Mouse (Mus musculus): ENCODE results near the gene Arid4b. TPM values are rescaled to one million over a fixed set of nuclear protein-coding genes. Genes with fewer than 3 reads are reported as not detected.
"Not testable (repeated sequence)": the region's sequence is repeated elsewhere in the genome, so short reads cannot be mapped to it uniquely, and the experiment has no call there.

Gene Arid4b
- 66.4 and 67.5 TPM in 2 replicates for polyA plus RNA-seq (2015; fragmentation: Nextera tagmentation; extraction: Ambion mirVana)

GRCm38 (mm10) chr13:14063013-14063941, at the start of gene Arid4b, which contains the start of gene Ggps1:
Gene Arid4b, plus strand, starts transcription at chr13:14063232.
Gene Ggps1, minus strand, starts transcription at chr13:14063488.
- Histone ChIP-seq H3K4me2 (peak within 1 kb of the TSS; percentile 68), H3K27ac (peak within 1 kb of the TSS; percentile 99), H3K9me3 (replicated peaks) (no peaks in the 10 kb centered on the region), H3K36me3 (peaks cover 14% of the 10 kb centered on the region), H3K9ac (peak within 1 kb of the TSS; percentile 98), H3K27me3 (no peaks in the 10 kb centered on the region), H3K4me3 (replicated peaks) (peak within 1 kb of the TSS; percentile 97), H3K4me1 (peaks cover 14% of the 10 kb centered on the region)
- ATAC-seq (replicated peaks; ENCODE audit: low FRiP score) = peak; percentile 98
- WGBS = under 1% methylated on average over 64 of the region's 64 CpGs

GRCm38 (mm10) chr13:14014001-14014400, 49.0 kb upstream of the Arid4b start:
- Histone ChIP-seq H3K27ac (no peak overlapping the region), H3K4me2 (no peak overlapping the region), H3K27me3 (no peaks in the 10 kb centered on the region), H3K4me1 (no peaks in the 10 kb centered on the region), H3K4me3 (replicated peaks) (no peak overlapping the region), H3K9me3 (replicated peaks) (no peaks in the 10 kb centered on the region), H3K36me3 (peaks cover 78% of the 10 kb centered on the region), H3K9ac (no peak overlapping the region)
- 92% methylated on average over 2 of the region's 2 CpGs for WGBS
- no peak for ATAC-seq (replicated peaks; ENCODE audit: low FRiP score)

- WGBS = 89% methylated on average over 4 of the region's 4 CpGs
- Histone ChIP-seq H3K4me3 (replicated peaks) (no peak overlapping the region), H3K4me2 (no peak overlapping the region), H3K4me1 (no peaks in the 10 kb centered on the region), H3K27ac (no peak overlapping the region), H3K9me3 (replicated peaks) (no peaks in the 10 kb centered on the region), H3K9ac (no peak overlapping the region), H3K27me3 (no peaks in the 10 kb centered on the region), H3K36me3 (peaks cover 79% of the 10 kb centered on the region)
- ATAC-seq (replicated peaks; ENCODE audit: low FRiP score) = no peak
These were observed 48.5 kb upstream of the Arid4b start for GRCm38 (mm10) chr13:14014540-14014939.

DNA sequence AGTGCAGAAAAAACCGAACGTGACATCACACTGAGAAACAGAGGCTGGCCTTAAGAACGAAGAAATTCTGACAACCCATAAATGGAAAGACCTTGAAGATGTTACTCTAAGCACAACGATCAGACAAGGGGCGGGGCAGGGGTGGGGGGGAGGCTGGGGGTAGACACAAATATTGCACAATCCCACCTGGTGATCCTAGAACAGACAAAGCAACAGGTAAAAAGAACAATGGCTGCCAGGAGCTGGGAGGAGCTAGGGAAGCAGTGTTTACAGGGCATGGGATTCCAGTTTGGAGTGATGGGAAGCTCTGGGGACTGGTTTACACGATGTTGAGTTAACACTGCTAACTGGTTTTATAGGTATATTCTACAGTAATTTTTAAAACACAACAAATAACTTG, 47.4 kb upstream of the Arid4b start:
- Histone ChIP-seq H3K27ac (no peak overlapping the region), H3K4me2 (no peak overlapping the region), H3K27me3 (no peaks in the 10 kb centered on the region), H3K4me1 (no peaks in the 10 kb centered on the region), H3K9ac (no peak overlapping the region), H3K4me3 (replicated peaks) (no peak overlapping the region), H3K9me3 (replicated peaks) (no peaks in the 10 kb centered on the region), H3K36me3 (peaks cover 73% of the 10 kb centered on the region)
- 92% methylated on average over 6 of the region's 6 CpGs for WGBS
- no peak for ATAC-seq (replicated peaks; ENCODE audit: low FRiP score)

- no peaks in the 10 kb centered on the region for H3K4me1 ChIP-seq
- peaks cover 51% of the 10 kb centered on the region for H3K36me3 ChIP-seq
- H3K4me2 ChIP-seq = no peak overlapping the region
- H3K9me3 ChIP-seq (replicated peaks) = no peaks in the 10 kb centered on the region
- H3K9ac ChIP-seq = no peak overlapping the region
- ATAC-seq (replicated peaks; ENCODE audit: low FRiP score) = no peak
- H3K27me3 ChIP-seq = no peaks in the 10 kb centered on the region
- H3K27ac ChIP-seq = no peak overlapping the region
- no peak overlapping the region for H3K4me3 ChIP-seq (replicated peaks)
These were observed 44.7 kb upstream of the Arid4b start for GRCm38 (mm10) chr13:14018283-14018682.

GRCm38 (mm10) chr13:14018852-14019251, 44.2 kb upstream of the Arid4b start:
- WGBS = 87% methylated on average over 3 of the region's 3 CpGs
- H3K27me3 ChIP-seq = no peaks in the 10 kb centered on the region
- H3K9me3 ChIP-seq (replicated peaks) = no peaks in the 10 kb centered on the region
- H3K4me1 ChIP-seq = no peaks in the 10 kb centered on the region
- ATAC-seq (replicated peaks; ENCODE audit: low FRiP score) = no peak
- no peak overlapping the region for H3K9ac ChIP-seq
- H3K36me3 ChIP-seq = peaks cover 45% of the 10 kb centered on the region
- no peak overlapping the region for H3K4me2 ChIP-seq
- no peak overlapping the region for H3K4me3 ChIP-seq (replicated peaks)
- H3K27ac ChIP-seq = no peak overlapping the region

GRCm38 (mm10) chr13:14021417-14021816, 41.6 kb upstream of the Arid4b start:
- not testable (repeated sequence) for H3K27ac ChIP-seq; H3K27me3 ChIP-seq; H3K9me3 ChIP-seq (replicated peaks); H3K4me1 ChIP-seq; H3K9ac ChIP-seq; H3K4me3 ChIP-seq (replicated peaks); ATAC-seq (replicated peaks; ENCODE audit: low FRiP score); H3K4me2 ChIP-seq
- WGBS = 53% methylated on average over 11 of the region's 12 CpGs
- peaks cover 25% of the 10 kb centered on the region for H3K36me3 ChIP-seq

- 93% methylated on average over 6 of the region's 6 CpGs for WGBS
- no peak for ATAC-seq (replicated peaks; ENCODE audit: low FRiP score)
- no peaks in the 10 kb centered on the region for H3K9me3 ChIP-seq (replicated peaks)
These were observed 37.5 kb upstream of the Arid4b start for GRCm38 (mm10) chr13:14025554-14025953.

DNA sequence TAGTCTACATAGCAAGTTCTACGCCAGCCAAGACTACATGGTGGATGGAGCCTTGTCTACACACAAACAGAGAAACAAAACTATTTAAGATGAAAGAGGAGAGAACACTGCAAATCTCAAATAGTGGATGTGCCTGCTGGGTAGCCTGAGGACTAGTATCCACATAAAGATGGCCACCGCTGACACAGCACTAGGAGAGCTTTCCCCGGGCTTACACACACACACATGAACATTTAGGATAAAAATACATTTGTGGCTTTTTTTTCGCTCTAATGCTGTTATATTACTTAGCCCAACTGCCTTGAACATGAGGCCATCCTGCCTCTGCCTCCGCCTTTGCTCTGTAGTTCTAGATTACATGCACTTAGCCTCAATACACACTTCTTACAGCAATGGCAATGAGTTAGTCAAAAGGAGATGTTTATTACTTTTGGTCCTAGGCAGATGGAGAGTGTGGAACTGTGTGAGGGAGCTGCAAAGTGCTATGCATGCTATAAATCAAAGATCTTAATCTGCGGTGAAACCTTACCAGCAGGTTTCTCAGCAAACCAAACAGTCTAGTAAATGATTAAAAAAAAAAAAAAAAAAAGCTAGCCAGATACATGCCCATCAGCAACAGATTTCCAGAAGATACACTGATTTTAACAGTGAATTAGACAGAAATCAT, 36.7 kb upstream of the Arid4b start:
- WGBS = 81% methylated on average over 6 of the region's 6 CpGs
- Histone ChIP-seq H3K4me3 (replicated peaks) (no peak overlapping the region), H3K27ac (no peak overlapping the region), H3K9ac (no peak overlapping the region), H3K36me3 (peaks cover 32% of the 10 kb centered on the region), H3K4me2 (no peak overlapping the region), H3K4me1 (no peaks in the 10 kb centered on the region), H3K27me3 (no peaks in the 10 kb centered on the region), H3K9me3 (replicated peaks) (no peaks in the 10 kb centered on the region)
- ATAC-seq (replicated peaks; ENCODE audit: low FRiP score) = no peak

More at GRCm38 (mm10) chr13:14025554-14025953, 37.5 kb upstream of the Arid4b start:
- no peaks in the 10 kb centered on the region for H3K4me1 ChIP-seq
- no peak overlapping the region for H3K4me3 ChIP-seq (replicated peaks)
- no peak overlapping the region for H3K4me2 ChIP-seq
- peaks cover 30% of the 10 kb centered on the region for H3K36me3 ChIP-seq
- H3K27me3 ChIP-seq = no peaks in the 10 kb centered on the region
- H3K9ac ChIP-seq = no peak overlapping the region
- no peak overlapping the region for H3K27ac ChIP-seq

DNA sequence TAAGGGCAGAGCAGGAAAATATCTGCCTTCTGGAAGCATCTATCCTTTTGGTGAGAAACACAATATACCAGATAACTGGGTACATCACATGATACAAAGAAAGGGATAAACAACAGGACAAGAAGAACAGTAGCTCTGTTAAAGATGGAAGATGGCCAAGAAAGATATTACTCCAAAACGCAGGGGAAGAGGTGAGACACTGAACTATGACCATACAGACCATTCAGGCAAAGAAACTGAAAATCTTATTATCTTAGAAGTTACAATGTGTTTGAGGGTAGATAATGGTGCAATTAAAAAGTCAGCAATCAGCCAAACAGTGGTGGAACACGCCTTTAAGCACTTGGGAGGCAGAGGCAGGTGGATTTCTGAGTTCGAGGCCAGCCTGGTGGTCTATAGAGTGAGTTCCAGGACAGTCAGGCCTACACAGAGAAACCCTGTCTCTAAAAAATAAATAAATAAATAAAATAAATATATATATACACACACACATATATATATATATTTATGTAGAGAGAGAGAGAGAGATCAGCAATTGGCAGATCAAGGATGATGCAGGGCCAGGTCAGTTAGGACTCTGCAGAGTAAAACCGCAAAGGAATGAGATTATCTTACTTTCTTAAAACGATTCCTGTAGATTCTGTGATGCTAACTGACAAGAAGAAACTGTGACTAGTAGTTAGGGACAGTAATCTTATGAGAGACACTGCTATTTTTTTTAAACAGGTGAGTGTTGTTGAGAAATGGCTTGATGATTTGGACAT, 29.5 kb upstream of the Arid4b start:
- Histone ChIP-seq H3K9ac (no peak overlapping the region), H3K9me3 (replicated peaks) (no peaks in the 10 kb centered on the region), H3K4me1 (0 out of 2 replicates have a peak, but pooled peaks cover 3% of the 10 kb centered on the region), H3K4me3 (replicated peaks) (no peak overlapping the region), H3K27me3 (no peaks in the 10 kb centered on the region), H3K4me2 (no peak overlapping the region), H3K27ac (no peak overlapping the region), H3K36me3 (peaks cover 15% of the 10 kb centered on the region)
- ATAC-seq (replicated peaks; ENCODE audit: low FRiP score) = no peak; the same call in 1 of the 2 replicates
- 85% methylated on average over 5 of the region's 5 CpGs for WGBS

- H3K27ac ChIP-seq = no peak overlapping the region
- H3K4me2 ChIP-seq = no peak overlapping the region
- H3K4me1 ChIP-seq = peaks cover 8% of the 10 kb centered on the region; the same call in 1 of the 2 replicates
- H3K9ac ChIP-seq = no peak overlapping the region
- no peaks in the 10 kb centered on the region for H3K27me3 ChIP-seq
- no peak for ATAC-seq (replicated peaks; ENCODE audit: low FRiP score)
- H3K9me3 ChIP-seq (replicated peaks) = no peaks in the 10 kb centered on the region
- no peak overlapping the region for H3K4me3 ChIP-seq (replicated peaks)
- H3K36me3 ChIP-seq = peaks cover 12% of the 10 kb centered on the region
These were observed 29.0 kb upstream of the Arid4b start for GRCm38 (mm10) chr13:14034073-14034348.

- peaks cover 11% of the 10 kb centered on the region for H3K4me1 ChIP-seq
- not testable (repeated sequence) for H3K36me3 ChIP-seq; H3K4me2 ChIP-seq; H3K27ac ChIP-seq; H3K4me3 ChIP-seq (replicated peaks); H3K27me3 ChIP-seq; ATAC-seq (replicated peaks; ENCODE audit: low FRiP score); H3K9me3 ChIP-seq (replicated peaks); H3K9ac ChIP-seq
- WGBS = 89% methylated on average over 3 of the region's 3 CpGs
These were observed 27.7 kb upstream of the Arid4b start for GRCm38 (mm10) chr13:14035352-14035751.
